Mouse (Mus musculus): ENCODE measurements around the gene Syce2.
A peak's percentile ranks its signal among the peaks of the same experiment; 100 is the strongest.

- TF ChIP-seq EP300 (IDR thresholded peaks at IDR 0.05; ENCODE audit: low read depth) = no peak
- peak; percentile 18 for TF ChIP-seq CTCF (IDR thresholded peaks at IDR 0.05; ENCODE audit: low read depth)
These were observed 38.9 kb upstream of the Syce2 start for GRCm38 (mm10) chr8:84832759-84833742.

Data from heart, postnatal 0 days (tissue).